Mouse (Mus musculus): Measurements from ENCODE around the gene Tcp11l1.

Tcp11l1 gene

DNA sequence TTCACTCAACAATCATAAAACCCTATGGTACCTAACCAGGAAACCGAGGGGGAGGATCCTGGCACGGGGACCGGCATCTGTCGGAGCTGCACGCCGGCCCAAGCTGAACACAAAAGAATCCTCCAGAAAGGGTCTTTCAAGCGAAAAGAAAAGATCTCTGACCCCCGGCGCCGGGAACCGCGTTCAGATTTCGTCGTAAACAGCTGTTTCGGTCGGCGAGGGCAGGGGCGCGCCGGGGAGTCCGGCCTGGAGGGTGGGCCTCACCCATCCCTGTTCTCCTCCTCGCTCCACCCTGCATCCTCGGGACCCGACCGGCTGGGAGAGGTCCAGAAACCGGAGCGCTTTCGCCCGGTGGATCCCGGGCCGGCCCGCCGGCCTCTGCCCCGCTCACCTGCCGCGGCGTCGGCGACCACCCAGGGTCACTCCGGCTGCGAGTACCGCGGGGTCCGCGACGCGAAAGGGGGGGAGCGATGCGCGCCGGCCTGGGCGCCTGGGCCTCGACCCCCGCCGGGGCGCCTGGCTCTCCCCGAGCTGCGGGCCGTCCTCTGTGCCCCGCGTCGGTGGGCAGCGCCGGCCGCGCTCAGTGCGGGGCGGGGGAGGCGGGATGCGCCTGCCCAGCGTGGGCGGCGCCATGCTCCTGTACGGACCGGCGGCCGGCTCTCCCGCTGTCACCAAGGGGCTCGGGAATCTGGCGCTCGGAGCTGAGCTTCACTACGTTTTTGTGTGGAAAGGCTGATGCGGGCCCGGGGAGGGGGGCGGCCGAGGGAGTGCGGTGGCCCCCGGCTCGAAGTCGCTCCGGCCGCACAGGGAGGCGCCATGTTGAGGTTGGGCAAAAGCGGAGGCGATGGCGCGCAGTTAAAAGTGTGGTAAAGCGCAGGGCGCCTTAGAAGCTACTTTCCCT is at the start of gene Tcp11l1:
Tcp11l1 (minus strand) TSS at position 585 of the 901 bp plus-strand sequence.
- peak; percentile 72 for DNase-seq

DNA sequence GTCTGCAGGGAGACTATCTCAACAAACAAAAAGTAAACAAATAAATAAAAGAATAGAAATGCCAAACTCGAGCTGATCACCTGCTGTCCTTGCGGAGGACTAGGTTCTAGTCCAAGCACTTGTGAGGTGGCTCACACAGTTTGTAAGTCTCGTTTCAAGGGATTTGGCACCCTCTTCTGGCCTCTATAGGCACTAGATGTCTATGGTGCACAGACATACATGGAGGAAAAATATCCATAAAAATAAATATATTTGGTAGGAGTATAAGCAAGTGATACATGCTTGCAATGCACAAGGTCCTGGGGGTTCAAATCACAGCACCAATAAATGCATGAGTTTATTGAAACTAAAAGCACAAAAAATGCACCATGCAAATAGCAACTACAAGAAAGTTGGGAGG is 38.6 kb upstream of the Tcp11l1 start:
- DNase-seq: no peak

DNA sequence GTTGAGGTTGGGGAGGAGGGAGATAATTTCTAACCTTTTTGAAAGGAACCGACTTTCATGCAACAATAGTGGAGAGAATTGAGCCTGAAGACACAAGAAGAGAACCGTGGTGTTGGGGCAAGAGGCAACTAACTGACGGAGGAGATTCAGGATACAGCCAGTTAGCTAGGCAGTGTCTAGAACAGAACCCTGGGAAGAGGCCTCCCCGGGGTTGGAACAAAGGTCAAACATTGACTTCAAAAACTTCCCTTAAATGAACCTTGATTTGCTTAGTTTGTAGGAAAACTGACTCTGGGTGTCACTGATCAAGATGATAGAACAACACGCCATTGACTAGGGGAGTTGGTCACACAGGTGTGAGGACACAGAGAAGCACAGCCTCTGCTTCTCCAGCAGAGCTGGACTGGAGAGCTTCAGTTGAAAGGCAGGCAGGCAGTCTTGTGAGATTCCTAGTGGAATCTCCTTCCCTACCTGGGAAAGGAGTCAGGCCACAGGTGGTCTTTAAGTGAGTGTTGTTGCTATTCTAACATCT is 36.7 kb upstream of the Tcp11l1 start:
- no peak for DNase-seq

DNA sequence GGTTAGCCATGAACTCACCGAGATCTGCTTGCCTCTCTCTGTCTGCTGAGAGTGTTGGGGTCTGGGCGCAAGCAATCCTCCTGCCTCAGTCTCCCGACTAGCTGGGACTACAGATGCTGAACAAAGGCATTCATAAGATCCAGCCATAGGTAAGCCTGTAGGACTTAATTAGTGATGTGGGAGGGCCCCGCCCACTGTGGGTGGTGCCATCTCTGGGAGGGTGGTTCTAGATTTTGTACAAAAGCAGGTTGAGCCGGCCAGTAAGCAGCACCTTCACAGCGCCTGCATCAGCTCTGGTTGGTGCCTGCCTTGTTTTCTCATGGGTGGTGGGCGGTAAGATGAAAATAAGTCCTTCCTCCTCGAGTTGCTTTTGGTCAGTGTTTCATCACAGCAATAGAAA is 34.3 kb upstream of the Tcp11l1 start:
- DNase-seq: no peak

DNA sequence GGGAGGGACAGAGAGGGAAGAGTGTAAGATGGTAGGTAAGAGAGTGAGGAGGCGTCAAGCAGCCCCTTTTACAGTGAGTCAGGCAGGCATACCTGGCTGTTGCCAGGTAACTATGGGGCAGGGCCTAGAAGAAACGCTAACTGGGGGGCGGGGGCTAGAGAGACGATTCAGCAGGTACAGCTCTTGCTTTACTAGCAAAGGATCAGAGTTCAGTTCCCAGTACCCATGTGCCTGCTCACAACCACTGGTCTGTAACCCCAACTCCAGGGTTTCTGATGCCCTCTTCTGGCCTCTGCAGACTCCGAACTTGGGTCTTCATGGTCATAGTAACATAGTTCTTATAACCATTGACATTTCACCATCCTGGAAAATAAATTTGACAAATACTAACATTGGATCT is 32.0 kb upstream of the Tcp11l1 start:
- DNase-seq: no peak

DNA sequence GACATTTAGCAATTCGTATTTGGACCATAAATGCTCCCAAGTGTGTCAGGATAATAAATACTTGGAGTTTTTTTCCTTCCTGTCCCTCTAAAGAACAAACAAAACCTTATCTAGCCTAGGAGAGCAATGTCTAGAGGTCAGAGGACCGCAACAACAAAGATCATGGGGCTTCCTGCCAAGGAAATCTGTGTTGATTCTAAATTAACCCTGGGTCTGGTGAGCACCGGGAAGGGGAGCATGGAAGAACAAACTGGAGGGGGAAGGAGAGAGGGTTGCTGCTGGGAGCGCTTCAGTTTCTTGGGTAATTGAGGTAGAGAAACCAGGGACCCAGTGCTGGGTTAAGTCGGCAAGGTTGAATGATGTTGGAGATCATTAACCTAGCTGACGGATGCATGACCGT is 31.2 kb upstream of the Tcp11l1 start:
- no peak for DNase-seq

DNA sequence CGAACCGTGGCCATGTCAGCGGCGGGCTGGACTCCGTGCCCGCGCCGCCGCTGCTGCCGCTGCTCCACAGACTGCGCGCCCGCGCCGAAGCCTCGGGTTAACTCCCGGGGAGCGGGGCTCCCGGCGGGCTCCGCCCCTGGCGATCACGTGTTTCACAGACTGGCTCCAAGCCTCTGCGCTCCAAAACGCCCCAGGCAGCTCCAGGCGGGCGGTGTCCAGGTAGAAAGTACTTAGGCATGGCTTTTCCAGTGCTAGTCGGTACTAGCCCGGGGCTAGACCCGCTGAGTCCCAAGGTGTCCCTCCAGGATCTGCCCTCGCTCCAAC is 30.7 kb upstream of the Tcp11l1 start, which contains the start of gene Depdc7:
Depdc7 (minus strand) TSS at position 138 of the 324 bp plus-strand sequence.
- DNase-seq: peak; percentile 83

DNA sequence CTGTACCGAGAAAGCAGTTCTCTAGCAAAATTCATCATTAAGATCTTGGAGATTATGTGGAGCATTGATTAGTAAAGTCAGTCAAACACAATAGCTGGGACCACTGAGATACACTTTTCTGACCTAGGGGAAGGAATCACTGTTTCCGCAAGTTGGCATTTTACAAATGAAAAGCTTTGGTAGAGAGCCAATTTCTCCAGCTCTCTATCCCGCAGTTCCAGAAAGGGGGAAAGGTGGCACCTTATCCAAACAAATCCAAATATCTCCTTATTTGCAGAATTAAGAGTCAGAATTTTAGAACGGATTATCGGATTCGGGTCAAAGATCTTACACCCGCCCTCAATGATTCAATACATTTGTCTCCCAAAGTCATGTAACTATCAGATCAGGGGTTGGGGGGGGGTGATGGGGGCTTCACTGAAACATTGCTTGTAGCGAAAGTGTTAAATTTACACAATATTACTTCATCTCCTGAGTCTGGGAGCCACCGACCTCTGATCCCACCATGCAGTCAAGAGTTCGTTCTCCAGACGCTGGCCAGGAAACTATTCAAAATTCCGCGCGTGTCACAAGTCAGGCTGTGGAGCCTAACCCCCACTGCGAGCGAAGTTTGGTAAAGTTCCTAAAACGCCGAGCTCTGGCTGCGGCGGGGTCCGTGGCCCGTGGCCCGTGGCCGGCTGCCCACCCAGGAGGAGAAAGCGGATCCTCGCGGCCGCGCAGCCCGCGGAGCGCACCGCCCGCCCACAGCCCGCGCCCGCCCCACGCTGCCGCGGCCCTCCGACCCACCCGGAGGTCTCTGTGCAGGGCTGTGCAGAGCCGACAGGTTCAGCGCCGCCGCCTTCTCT is 30.1 kb upstream of the Tcp11l1 start:
- DNase-seq: no peak

DNA sequence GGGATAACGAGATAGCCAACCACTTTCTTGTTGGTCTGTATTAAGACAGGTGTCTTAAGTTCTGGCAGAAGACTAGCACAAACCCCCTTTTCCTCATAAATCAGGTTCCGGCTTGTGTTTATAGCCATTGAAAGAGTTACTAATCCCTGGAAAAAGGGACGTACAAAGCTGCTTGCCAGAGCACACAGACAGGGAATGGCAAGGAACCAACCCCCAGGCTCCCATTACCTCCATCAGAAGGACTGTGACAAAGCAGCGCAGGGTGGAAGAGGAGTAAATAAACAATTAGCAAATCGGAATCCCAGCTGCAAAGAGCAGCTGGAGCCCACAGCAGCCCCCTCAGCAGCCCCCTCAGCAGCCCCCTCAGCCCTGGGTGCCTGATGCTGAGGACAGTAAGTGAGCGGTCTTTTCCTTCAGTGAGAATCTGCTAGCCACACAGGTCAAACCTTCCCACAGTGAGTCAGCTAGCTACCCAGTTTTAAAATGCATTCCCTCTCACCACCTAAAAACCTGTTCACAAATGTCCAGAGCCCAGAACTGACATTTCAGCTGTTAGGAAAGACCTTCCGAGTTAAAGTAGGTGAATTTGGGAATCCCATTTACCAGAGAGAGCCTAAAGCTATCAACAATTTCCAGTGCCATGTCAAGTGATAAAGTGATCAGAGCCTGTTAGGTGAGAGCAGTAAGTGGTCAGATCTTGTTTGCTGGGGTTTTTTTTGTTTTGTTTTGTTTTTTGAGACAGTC is 29.2 kb upstream of the Tcp11l1 start:
- DNase-seq: no peak

DNA sequence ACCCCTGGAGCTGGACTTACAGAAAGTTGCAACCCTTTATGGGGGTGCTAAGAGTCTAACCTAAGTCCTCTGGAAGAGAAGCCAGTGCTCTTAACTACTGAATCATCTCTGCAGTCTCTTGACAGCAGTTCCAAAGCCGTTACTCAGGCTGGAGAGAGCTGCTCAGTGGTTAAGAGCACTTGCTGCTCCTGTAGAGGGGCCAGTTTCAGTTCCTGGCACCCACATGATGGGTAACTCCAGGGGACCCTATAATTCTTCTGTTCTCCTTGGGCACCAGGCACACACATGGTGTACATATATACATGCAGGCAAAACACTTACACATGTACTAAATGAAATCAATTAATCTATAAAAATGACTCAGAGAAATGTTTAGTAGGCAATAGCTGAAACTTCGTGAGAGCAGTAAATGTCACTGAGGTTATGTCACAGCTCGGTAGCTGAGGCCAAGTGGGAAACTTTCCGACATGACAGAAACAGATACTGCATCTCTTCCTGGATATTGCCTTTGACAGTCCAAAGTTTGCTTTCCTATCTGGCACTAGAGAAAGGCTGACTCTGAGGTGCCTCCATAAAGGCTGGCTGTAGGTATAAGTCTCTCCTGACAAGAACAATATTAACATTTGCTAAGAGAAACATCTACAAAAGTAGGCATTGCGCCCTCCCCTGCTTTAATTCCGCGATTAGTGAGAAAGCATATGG is 28.4 kb upstream of the Tcp11l1 start:
- DNase-seq: no peak

DNA sequence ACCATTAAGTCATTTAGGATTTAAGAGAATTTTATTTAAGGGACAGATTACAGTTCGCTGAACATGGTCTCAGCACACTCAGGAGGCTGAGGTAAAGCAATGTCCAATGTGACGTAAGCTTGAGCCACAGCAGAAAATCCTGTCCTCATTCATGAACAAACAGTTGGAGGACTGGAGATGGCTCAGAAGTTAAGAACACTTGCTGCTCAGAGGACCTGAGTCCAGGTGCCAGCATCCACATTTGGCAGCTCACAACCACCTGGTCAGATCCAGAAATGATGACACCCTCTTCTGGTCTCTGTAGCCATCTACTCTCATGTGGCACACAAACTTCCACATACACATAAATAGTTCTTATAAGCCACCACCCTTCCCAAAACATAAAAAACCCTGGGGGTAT is 27.7 kb upstream of the Tcp11l1 start:
- DNase-seq: no peak

DNA sequence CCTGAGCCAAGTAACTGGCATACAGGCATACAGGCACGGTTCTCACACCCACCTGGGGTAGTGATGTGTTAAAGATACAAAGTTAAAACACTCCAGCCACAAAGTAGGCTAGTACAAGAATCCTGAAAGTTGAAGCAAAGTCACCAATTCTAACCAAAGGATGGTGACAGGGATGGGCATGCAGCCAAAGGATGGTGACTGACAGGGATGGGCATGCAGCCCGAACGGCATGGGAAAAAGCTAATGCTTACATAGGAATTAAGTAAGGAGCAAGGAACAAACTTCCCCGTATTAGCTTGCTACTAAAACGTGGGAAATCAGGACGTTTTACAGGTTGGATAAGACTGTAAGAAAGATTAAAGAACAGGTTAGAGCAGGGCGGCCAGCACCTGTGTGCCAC is 24.3 kb upstream of the Tcp11l1 start:
- DNase-seq: no peak

DNA sequence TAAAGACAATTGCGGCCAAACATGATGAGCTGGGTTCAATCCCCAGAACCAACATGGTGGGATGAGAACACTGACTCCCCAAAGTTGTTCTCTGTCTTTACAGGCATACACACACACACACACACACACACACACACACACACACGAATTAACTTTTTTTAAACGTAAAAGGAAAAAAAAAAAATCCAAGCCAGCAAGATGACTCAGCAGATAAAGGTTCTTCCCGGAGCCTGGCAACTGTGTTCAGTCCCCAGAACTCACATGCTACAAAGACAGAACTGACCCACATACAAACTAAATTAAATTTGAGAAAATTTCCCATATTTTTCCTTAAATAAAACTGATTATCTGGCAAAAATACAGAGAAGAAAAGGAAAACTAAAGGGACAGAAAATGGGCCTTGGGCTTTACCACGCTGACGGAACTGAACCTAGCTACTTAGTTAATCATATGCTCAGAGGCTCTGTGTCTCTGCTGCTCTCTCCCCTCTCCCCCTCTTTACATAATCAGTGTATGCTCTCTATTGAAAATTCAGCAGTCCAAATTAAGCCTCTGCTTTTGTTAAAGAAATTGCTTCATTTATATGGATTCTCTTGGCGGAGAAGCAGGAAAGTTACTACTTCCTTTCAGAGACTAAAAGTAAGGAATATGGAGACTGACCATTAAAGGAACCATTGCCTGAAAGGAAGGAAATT is 20.7 kb upstream of the Tcp11l1 start:
- DNase-seq: no peak

DNA sequence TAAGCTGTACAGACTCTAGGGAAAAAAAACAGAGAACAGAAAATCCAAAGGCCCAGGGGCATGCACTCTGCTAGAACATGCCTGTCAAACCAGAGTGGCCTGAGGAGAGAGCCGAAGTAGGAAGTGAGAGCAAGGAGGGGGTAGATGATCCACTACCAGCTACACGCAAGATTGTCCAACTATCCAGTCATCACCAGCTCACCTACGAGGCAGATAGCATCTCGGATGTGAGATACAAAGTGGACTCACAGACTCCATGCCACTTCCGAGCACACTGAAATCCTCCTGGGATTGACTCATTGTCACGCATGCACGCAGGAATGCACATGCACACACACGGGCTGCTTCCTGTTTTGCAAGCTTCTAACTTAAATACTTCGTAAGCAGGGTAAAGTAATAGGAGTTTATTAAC is 20.1 kb upstream of the Tcp11l1 start:
- no peak for DNase-seq

DNA sequence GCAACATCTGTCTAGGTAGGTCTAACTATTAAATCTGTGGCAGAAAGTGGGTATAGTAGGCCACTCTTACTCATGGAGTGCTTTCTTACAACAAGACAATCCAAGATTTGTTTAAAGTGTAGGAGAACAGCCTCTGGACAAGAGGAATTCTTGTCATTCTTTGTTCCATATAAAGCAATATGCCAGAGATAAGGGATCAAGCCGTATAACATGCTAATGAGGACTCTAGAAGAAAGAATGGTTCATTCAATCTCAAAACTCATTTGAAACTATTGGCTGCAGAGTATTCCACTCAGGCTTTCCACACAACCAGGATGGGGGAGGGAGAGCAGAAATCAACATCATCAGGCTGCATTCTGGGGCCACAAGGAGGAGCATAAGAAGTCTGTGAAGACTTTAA is 15.4 kb upstream of the Tcp11l1 start:
- DNase-seq: no peak

DNA sequence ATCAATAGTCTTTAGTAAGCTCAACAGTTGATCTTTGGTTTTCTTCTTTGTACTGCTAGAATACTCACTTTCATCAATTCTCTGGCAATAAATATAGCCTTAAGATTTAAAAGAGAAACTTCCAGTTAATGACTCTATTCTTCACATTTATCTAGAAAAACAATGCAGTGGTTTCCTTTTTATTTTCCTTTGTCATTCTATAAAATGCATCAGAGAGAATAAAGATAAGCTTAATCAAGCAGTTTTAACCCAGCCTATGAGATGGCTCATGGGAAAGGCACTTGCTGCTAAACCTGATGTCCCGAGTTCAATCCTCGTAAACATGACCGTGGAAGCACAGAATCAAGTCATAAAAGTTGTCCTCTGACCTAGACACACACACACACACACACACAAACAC is 10.1 kb upstream of the Tcp11l1 start:
- no peak for DNase-seq

DNA sequence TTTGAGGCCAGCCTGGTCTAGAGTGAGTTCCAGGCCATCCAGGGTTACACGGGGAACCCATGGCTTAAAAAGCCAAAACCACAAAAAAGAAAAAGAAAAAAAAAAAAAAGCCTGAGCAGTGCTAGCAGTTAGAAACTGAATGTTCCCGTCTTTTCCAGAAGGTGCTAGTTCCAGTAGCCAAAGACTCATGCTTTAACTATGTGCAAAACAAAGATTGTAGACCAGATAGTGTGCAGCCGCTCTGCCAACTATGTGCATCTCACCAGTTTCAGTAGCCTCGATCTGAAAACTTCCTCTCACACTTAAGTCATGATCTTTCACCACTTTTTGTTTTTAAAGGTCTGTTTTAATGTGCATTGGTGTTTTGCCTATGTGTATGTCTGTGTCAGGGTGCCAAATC is 5.9 kb upstream of the Tcp11l1 start:
- no peak for DNase-seq

DNA sequence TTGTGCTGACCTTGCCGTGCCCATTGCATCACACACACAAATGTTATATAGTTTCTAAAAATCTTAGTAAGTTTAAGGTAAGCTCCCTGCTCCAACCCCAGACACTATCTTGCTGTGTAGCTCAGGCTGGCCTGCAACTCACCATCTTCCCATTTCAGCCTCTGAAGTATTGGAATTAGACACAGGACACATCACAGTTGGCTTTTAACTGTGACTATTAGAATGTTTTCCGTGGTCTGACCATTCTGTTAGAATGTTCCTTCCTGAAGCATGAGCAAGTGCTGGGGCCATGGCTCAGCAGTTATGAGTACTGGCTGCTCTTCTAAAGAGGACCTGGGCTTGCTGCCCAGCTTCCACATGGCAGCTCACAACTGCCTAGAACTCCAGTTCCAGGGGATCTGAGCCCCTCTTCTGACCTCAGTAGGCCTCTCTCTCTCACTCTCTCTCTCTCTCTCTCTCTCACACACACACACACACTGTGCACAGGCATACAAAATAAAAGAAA is 5.3 kb upstream of the Tcp11l1 start:
- DNase-seq: no peak

DNA sequence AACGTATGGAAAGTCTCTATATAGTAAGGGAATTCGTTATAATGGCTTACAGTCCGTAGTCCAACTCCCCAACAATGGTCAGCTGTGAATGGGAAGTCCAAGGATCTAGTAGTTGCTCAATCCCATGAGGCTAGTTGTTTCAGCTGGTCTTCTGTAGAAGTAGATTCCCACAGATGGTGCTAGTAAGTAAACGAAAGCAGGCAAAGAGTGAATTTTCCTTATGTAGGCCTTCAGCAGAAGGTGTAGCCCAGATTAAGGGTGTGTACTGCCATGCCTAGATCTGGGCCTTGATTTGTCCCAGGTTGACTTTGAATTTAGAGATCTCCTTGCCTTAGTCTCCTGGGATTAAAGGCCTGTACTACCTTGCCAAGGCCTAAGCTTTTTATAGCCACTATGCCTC is 4.3 kb upstream of the Tcp11l1 start, which contains the start of gene Pin1rt1:
Pin1rt1 (minus strand) TSS at position 101 of the 400 bp plus-strand sequence.
- DNase-seq: no peak

DNA sequence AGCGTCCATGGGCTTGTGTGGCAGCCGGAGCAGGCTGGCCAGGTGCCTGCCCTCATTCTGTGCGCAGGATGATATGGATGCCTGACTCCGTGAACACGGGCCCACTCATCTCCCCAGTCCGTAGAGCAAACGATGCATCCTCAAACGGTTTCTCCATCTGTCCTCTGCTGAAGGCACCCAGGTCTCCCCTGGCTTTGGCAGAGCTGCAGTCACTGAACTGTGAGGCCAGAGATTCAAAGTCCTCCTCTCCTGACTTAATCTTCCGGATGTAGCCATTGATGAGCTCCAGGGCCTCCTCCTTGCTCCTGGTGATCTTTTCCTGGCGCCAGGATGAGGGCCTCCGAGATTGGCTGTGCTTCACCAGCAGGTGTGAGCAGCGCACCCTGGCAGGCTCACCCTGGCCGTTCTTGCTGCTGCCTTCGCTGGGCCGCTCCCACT is 2.3 kb upstream of the Tcp11l1 start:
- no peak for DNase-seq

DNA sequence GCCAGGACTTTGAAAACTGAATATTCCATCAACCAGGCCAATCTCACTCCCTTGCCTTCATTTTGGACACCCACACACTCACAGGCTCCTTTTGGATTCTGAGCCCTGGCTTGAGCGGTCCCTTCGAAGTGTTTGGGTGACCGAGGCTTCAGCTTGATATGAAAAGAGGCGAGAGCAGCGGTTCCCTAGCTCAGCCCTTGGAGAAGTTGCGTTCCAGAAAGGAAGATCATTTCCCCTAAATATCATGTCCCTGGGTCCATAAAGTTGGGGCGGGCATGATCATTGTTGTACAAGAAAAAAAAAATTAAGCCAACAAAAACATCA is 479 bp upstream of the Tcp11l1 start:
- no peak for DNase-seq

Data from right cerebral cortex, postnatal 4 days (tissue).